Mouse (Mus musculus): ENCODE measurements around the gene Ell3. TPM values are rescaled to one million over a fixed set of nuclear protein-coding genes. Genes with fewer than 3 reads are reported as not detected.
A peak's percentile ranks its signal among the peaks of the same experiment; 100 is the strongest.
"Not testable (repeated sequence)": the region's sequence is repeated elsewhere in the genome, so short reads cannot be mapped to it uniquely, and the experiment has no call there.

Ell3 gene
- polyA plus RNA-seq (2014; fragmentation: Nextera tagmentation; extraction: Ambion mirVana) = 2.6 and 4.3 TPM in 2 replicates

GRCm38 (mm10) chr2:121444178-121444577, at the start of gene Ell3:
TSS of gene Ell3 (minus strand) at chr2:121444278.
- Histone ChIP-seq H3K27ac (ENCODE audit: low read depth, low read length) (no peak within 1 kb of the TSS), H3K4me2 (peak within 1 kb of the TSS; percentile 90), H3K4me1 (replicated peaks; ENCODE audit: control insufficient read depth, insufficient read depth, low read length) (peaks cover 15% of the 10 kb centered on the region), H3K9me3 (ENCODE audit: control insufficient read depth, low read length) (no peaks in the 10 kb centered on the region), H3K4me3 (ENCODE audit: low read depth, low read length) (no peak within 1 kb of the TSS), H3K27me3 (replicated peaks; ENCODE audit: control insufficient read depth, insufficient read depth, low read length) (0 out of 2 replicates have a peak, but pooled peaks cover 7% of the 10 kb centered on the region), H3K36me3 (ENCODE audit: control insufficient read depth, insufficient read depth, low read length) (no peaks in the 10 kb centered on the region), H3K9ac (ENCODE audit: low read depth, low read length) (0 out of 2 replicates have a peak within 1 kb of the TSS, but pooled peaks have one; percentile 31)
- DNase-seq (ENCODE audit: low spot score) (no peak), ATAC-seq (replicated peaks; ENCODE audit: low FRiP score) (no peak)
- WGBS = 85% methylated on average over 1 of the region's 1 CpGs

GRCm38 (mm10) chr2:121484403-121484802, 40.3 kb upstream of the Ell3 start:
- DNase-seq (ENCODE audit: low spot score); H3K4me2 ChIP-seq; H3K9ac ChIP-seq (ENCODE audit: low read depth, low read length); H3K9me3 ChIP-seq (ENCODE audit: control insufficient read depth, low read length); H3K36me3 ChIP-seq (ENCODE audit: control insufficient read depth, insufficient read depth, low read length); H3K27ac ChIP-seq (ENCODE audit: low read depth, low read length); H3K4me3 ChIP-seq (ENCODE audit: low read depth, low read length); H3K4me1 ChIP-seq (replicated peaks; ENCODE audit: control insufficient read depth, insufficient read depth, low read length); ATAC-seq (replicated peaks; ENCODE audit: low FRiP score); H3K27me3 ChIP-seq (replicated peaks; ENCODE audit: control insufficient read depth, insufficient read depth, low read length): not testable (repeated sequence)
- WGBS = 80% methylated on average over 1 of the region's 2 CpGs

- no peaks in the 10 kb centered on the region for H3K36me3 ChIP-seq (ENCODE audit: control insufficient read depth, insufficient read depth, low read length)
- no peak overlapping the region for H3K4me2 ChIP-seq
- WGBS = 76% methylated on average over 8 of the region's 8 CpGs
- no peak overlapping the region for H3K4me3 ChIP-seq (ENCODE audit: low read depth, low read length)
- no peak overlapping the region for H3K27ac ChIP-seq (ENCODE audit: low read depth, low read length)
- H3K9ac ChIP-seq (ENCODE audit: low read depth, low read length) = no peak overlapping the region
- DNase-seq (ENCODE audit: low spot score) = no peak
- no peaks in the 10 kb centered on the region for H3K9me3 ChIP-seq (ENCODE audit: control insufficient read depth, low read length)
- no peaks in the 10 kb centered on the region for H3K27me3 ChIP-seq (replicated peaks; ENCODE audit: control insufficient read depth, insufficient read depth, low read length)
- H3K4me1 ChIP-seq (replicated peaks; ENCODE audit: control insufficient read depth, insufficient read depth, low read length) = no peaks in the 10 kb centered on the region
- no peak for ATAC-seq (replicated peaks; ENCODE audit: low FRiP score)
Measured at GRCm38 (mm10) chr2:121483576-121483975, 39.5 kb upstream of the Ell3 start.

- not testable (repeated sequence) for H3K9ac ChIP-seq (ENCODE audit: low read depth, low read length)
- WGBS = 83% methylated on average over 13 of the region's 13 CpGs
Measured at GRCm38 (mm10) chr2:121480916-121481315, 36.8 kb upstream of the Ell3 start.

GRCm38 (mm10) chr2:121480498-121480897, 36.4 kb upstream of the Ell3 start:
- H3K27me3 ChIP-seq (replicated peaks; ENCODE audit: control insufficient read depth, insufficient read depth, low read length) = no peaks in the 10 kb centered on the region
- DNase-seq (ENCODE audit: low spot score) = no peak
- no peaks in the 10 kb centered on the region for H3K36me3 ChIP-seq (ENCODE audit: control insufficient read depth, insufficient read depth, low read length)
- H3K27ac ChIP-seq (ENCODE audit: low read depth, low read length) = no peak overlapping the region
- no peak overlapping the region for H3K4me3 ChIP-seq (ENCODE audit: low read depth, low read length)
- no peaks in the 10 kb centered on the region for H3K9me3 ChIP-seq (ENCODE audit: control insufficient read depth, low read length)
- H3K4me2 ChIP-seq = no peak overlapping the region
- no peaks in the 10 kb centered on the region for H3K4me1 ChIP-seq (replicated peaks; ENCODE audit: control insufficient read depth, insufficient read depth, low read length)
- ATAC-seq (replicated peaks; ENCODE audit: low FRiP score) = no peak; the same call in 1 of the 2 replicates
- WGBS = 48% methylated on average over 3 of the region's 3 CpGs
- no peak overlapping the region for H3K9ac ChIP-seq (ENCODE audit: low read depth, low read length)

More at GRCm38 (mm10) chr2:121480916-121481315, 36.8 kb upstream of the Ell3 start:
- not testable (repeated sequence) for H3K4me2 ChIP-seq; H3K4me3 ChIP-seq (ENCODE audit: low read depth, low read length); H3K27me3 ChIP-seq (replicated peaks; ENCODE audit: control insufficient read depth, insufficient read depth, low read length); ATAC-seq (replicated peaks; ENCODE audit: low FRiP score); H3K36me3 ChIP-seq (ENCODE audit: control insufficient read depth, insufficient read depth, low read length); H3K27ac ChIP-seq (ENCODE audit: low read depth, low read length); H3K4me1 ChIP-seq (replicated peaks; ENCODE audit: control insufficient read depth, insufficient read depth, low read length); H3K9me3 ChIP-seq (ENCODE audit: control insufficient read depth, low read length); DNase-seq (ENCODE audit: low spot score)

- ATAC-seq (replicated peaks; ENCODE audit: low FRiP score) (no peak), DNase-seq (ENCODE audit: low spot score) (no peak)
- no peaks in the 10 kb centered on the region for H3K27me3 ChIP-seq (replicated peaks; ENCODE audit: control insufficient read depth, insufficient read depth, low read length)
- H3K4me1 ChIP-seq (replicated peaks; ENCODE audit: control insufficient read depth, insufficient read depth, low read length) = no peaks in the 10 kb centered on the region
- H3K27ac ChIP-seq (ENCODE audit: low read depth, low read length) = no peak overlapping the region
- H3K36me3 ChIP-seq (ENCODE audit: control insufficient read depth, insufficient read depth, low read length) = no peaks in the 10 kb centered on the region
- no peak overlapping the region for H3K4me2 ChIP-seq
- H3K9ac ChIP-seq (ENCODE audit: low read depth, low read length) = no peak overlapping the region
- 82% methylated on average over 3 of the region's 3 CpGs for WGBS
- H3K4me3 ChIP-seq (ENCODE audit: low read depth, low read length) = no peak overlapping the region
- no peaks in the 10 kb centered on the region for H3K9me3 ChIP-seq (ENCODE audit: control insufficient read depth, low read length)
Measured at GRCm38 (mm10) chr2:121477491-121478266, 33.6 kb upstream of the Ell3 start.

GRCm38 (mm10) chr2:121475306-121475705, 31.2 kb upstream of the Ell3 start:
- H3K9ac ChIP-seq (ENCODE audit: low read depth, low read length); H3K27ac ChIP-seq (ENCODE audit: low read depth, low read length); H3K4me1 ChIP-seq (replicated peaks; ENCODE audit: control insufficient read depth, insufficient read depth, low read length); H3K9me3 ChIP-seq (ENCODE audit: control insufficient read depth, low read length); ATAC-seq (replicated peaks; ENCODE audit: low FRiP score); H3K36me3 ChIP-seq (ENCODE audit: control insufficient read depth, insufficient read depth, low read length); H3K4me2 ChIP-seq; H3K27me3 ChIP-seq (replicated peaks; ENCODE audit: control insufficient read depth, insufficient read depth, low read length); DNase-seq (ENCODE audit: low spot score); H3K4me3 ChIP-seq (ENCODE audit: low read depth, low read length): not testable (repeated sequence)
- WGBS = 96% methylated on average over 2 of the region's 2 CpGs

GRCm38 (mm10) chr2:121474180-121474535, 30.1 kb upstream of the Ell3 start:
- Histone ChIP-seq H3K27me3 (replicated peaks; ENCODE audit: control insufficient read depth, insufficient read depth, low read length) (no peaks in the 10 kb centered on the region), H3K4me3 (ENCODE audit: low read depth, low read length) (peak overlapping the region; percentile 72), H3K36me3 (ENCODE audit: control insufficient read depth, insufficient read depth, low read length) (no peaks in the 10 kb centered on the region), H3K9me3 (ENCODE audit: control insufficient read depth, low read length) (no peaks in the 10 kb centered on the region), H3K9ac (ENCODE audit: low read depth, low read length) (peak overlapping the region; percentile 71), H3K27ac (ENCODE audit: low read depth, low read length) (peak overlapping the region; percentile 52), H3K4me2 (peak overlapping the region; percentile 72), H3K4me1 (replicated peaks; ENCODE audit: control insufficient read depth, insufficient read depth, low read length) (no peaks in the 10 kb centered on the region)
- WGBS = 23% methylated on average over 8 of the region's 8 CpGs
- peak; percentile 49 for ATAC-seq (replicated peaks; ENCODE audit: low FRiP score)
- DNase-seq (ENCODE audit: low spot score) = no peak
